In genomic region chr1:64226001-64226918, GRCm38 (mm10) we compare ENCODE assay signal across 8 mouse cellular contexts.
DNase-seq lines count a peak whose midpoint lies in the region; ATAC-seq and TF ChIP-seq lines count a peak whose summit lies in the region.

No protein-coding gene starts in this region.

- no peaks in the 10 kb centered on the region for H3K9me3 ChIP-seq in embryonic facial prominence, embryonic 15.5 days (replicated peaks)
- no peaks in the 10 kb centered on the region for H3K9me3 ChIP-seq in heart, embryonic 10.5 days
- H3K9me3 ChIP-seq in kidney, embryonic 14.5 days (ENCODE audit: control insufficient read depth, low read length), result no peaks in the 10 kb centered on the region
- no peaks in the 10 kb centered on the region for H3K9me3 ChIP-seq in liver, postnatal 0 days (ENCODE audit: low read length)

- peak; percentile 78 for ATAC-seq in embryonic facial prominence, embryonic 15.5 days (ENCODE audit: insufficient number of reproducible peaks, low FRiP score, low TSS enrichment, low read depth)
- ATAC-seq in kidney, embryonic 14.5 days (ENCODE audit: low FRiP score, low TSS enrichment), result peak; percentile 57; the same call in 1 of the 2 replicates
- ATAC-seq in liver, postnatal 0 days, result no peak
- no peak for ATAC-seq in erythroid progenitor cell, adult 5-6 weeks (replicated peaks; ENCODE audit: low FRiP score, poor library complexity, severe bottlenecking)

- H3K4me2 ChIP-seq in embryonic facial prominence, embryonic 15.5 days (replicated peaks), result no peak overlapping the region
- H3K4me2 ChIP-seq in kidney, embryonic 14.5 days (replicated peaks; ENCODE audit: low read depth, low read length), result no peak overlapping the region
- H3K4me2 ChIP-seq in liver, postnatal 0 days (ENCODE audit: low read depth, low read length), result no peak overlapping the region

- no peaks in the 10 kb centered on the region for H3K27me3 ChIP-seq in embryonic facial prominence, embryonic 15.5 days
- no peaks in the 10 kb centered on the region for H3K27me3 ChIP-seq in heart, embryonic 10.5 days (ENCODE audit: insufficient read depth, poor library complexity, severe bottlenecking)
- no peaks in the 10 kb centered on the region for H3K27me3 ChIP-seq in kidney, embryonic 14.5 days (ENCODE audit: control insufficient read depth, insufficient read depth, low read length)
- H3K27me3 ChIP-seq in liver, postnatal 0 days (ENCODE audit: insufficient read depth, low read length), result no peaks in the 10 kb centered on the region

- H3K4me3 ChIP-seq in embryonic facial prominence, embryonic 15.5 days (replicated peaks), result no peak overlapping the region
- H3K4me3 ChIP-seq in heart, embryonic 10.5 days, result no peak overlapping the region
- no peak overlapping the region for H3K4me3 ChIP-seq in kidney, embryonic 14.5 days (ENCODE audit: low read length)
- no peak overlapping the region for H3K4me3 ChIP-seq in liver, postnatal 0 days (ENCODE audit: low read depth, low read length)

- no peaks in the 10 kb centered on the region for H3K36me3 ChIP-seq in embryonic facial prominence, embryonic 15.5 days
- no peaks in the 10 kb centered on the region for H3K36me3 ChIP-seq in heart, embryonic 10.5 days
- no peaks in the 10 kb centered on the region for H3K36me3 ChIP-seq in kidney, embryonic 14.5 days (ENCODE audit: control insufficient read depth, insufficient read depth, low read length)
- no peaks in the 10 kb centered on the region for H3K36me3 ChIP-seq in liver, postnatal 0 days (replicated peaks; ENCODE audit: insufficient read depth, low read length)

- DNase-seq in urinary bladder, postnatal 14 days (ENCODE audit: low spot score), result peak; percentile 65
- no peak for DNase-seq in urinary bladder, postnatal 10 days (ENCODE audit: low spot score)
- peak; percentile 61 for DNase-seq in heart, embryonic 10.5 days (ENCODE audit: low spot score)
- peak; percentile 14 for DNase-seq in liver, postnatal 0 days
- DNase-seq in retina, embryonic 14.5 days (ENCODE audit: low spot score), result peak; percentile 81

- TF ChIP-seq CTCF in liver, postnatal 0 days (IDR thresholded peaks at IDR 0.05; ENCODE audit: low read depth), result no peak

- H3K4me1 ChIP-seq in embryonic facial prominence, embryonic 15.5 days, result peaks cover 15% of the 10 kb centered on the region; the same call in 1 of the 2 replicates
- peaks cover 28% of the 10 kb centered on the region for H3K4me1 ChIP-seq in heart, embryonic 10.5 days
- 0 out of 2 replicates have a peak, but pooled peaks cover 8% of the 10 kb centered on the region for H3K4me1 ChIP-seq in kidney, embryonic 14.5 days (ENCODE audit: control insufficient read depth, insufficient read depth, low read length)
- 0 out of 2 replicates have a peak, but pooled peaks cover 2% of the 10 kb centered on the region for H3K4me1 ChIP-seq in liver, postnatal 0 days (ENCODE audit: insufficient read depth)

- H3K27ac ChIP-seq in embryonic facial prominence, embryonic 15.5 days (replicated peaks), result no peak overlapping the region
- H3K27ac ChIP-seq in heart, embryonic 10.5 days, result peak overlapping the region; percentile 59; the same call in 1 of the 2 replicates
- no peak overlapping the region for H3K27ac ChIP-seq in kidney, embryonic 14.5 days (ENCODE audit: low read depth, low read length)
- no peak overlapping the region for H3K27ac ChIP-seq in liver, postnatal 0 days (ENCODE audit: low read depth)

- WGBS in embryonic facial prominence, embryonic 15.5 days, result 33% methylated on average over 16 of the region's 16 CpGs
- 30% methylated on average over 16 of the region's 16 CpGs for WGBS in heart, embryonic 10.5 days
- 39% methylated on average over 16 of the region's 16 CpGs for WGBS in kidney, embryonic 14.5 days
- 52% methylated on average over 16 of the region's 16 CpGs for WGBS in liver, postnatal 0 days (ENCODE audit: insufficient replicate concordance)

- no peak overlapping the region for H3K9ac ChIP-seq in embryonic facial prominence, embryonic 15.5 days
- no peak overlapping the region for H3K9ac ChIP-seq in kidney, embryonic 14.5 days (ENCODE audit: low read depth, low read length)
- no peak overlapping the region for H3K9ac ChIP-seq in liver, postnatal 0 days (replicated peaks)

- TF ChIP-seq EP300 in liver, postnatal 0 days (IDR thresholded peaks at IDR 0.05; ENCODE audit: low read depth), result no peak

Comparison
In these comparisons a context has a peak if more than half of its experiments do, and no peak if none do; other contexts are left out.
1. ATAC-seq: peak in embryonic facial prominence, embryonic 15.5 days (single experiment) and kidney, embryonic 14.5 days (single experiment); none in liver, postnatal 0 days (single experiment) and erythroid progenitor cell, adult 5-6 weeks (single experiment).